ENCODE assay signal across 28 mouse cellular contexts in the genomic region with DNA sequence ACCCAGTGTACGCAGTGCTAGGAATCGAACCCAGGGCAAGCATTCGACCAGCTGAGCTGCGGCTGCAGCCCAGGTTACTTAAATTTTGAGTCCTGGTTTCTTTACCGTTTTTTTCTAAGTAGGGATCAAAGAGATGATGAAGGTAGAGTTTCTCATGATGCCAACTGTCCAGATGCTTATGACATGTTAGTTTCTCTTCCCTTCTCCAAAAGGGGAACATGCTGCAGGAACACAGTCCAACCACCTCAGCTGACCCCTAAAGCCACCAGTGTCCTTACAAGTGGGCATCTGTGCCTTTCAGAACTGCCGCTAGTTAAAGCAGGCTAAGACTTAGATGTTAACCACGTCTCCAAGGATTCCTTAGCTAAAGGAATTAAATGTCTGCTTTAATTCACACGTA. TPM values are rescaled to one million over a fixed set of nuclear protein-coding genes. Genes with fewer than 3 reads are reported as not detected.
DNase-seq lines count a peak whose midpoint lies in the region; ATAC-seq and TF ChIP-seq lines count a peak whose summit lies in the region.
"Had no signal": no experiment of that assay in that cellular context is flagged by ENCODE, and none has a peak within 500 bp of the region (broad histone marks: within the 10 kb centered on the region; RNA-seq: fewer than 3 reads in every experiment).

No protein-coding gene starts in this region.

- no peak for TF ChIP-seq POLR2A in lung, adult 2 months (IDR thresholded peaks at IDR 0.05; ENCODE audit: borderline replicate concordance, extremely low read depth, low read depth, low read length)

- peak; percentile 95 for DNase-seq in heart, adult 11 months
- DNase-seq in heart, adult 8-10 months (ENCODE audit: low spot score): no peak
- peak; percentile 19 for DNase-seq in lung, postnatal 25 days (ENCODE audit: low spot score)
- DNase-seq in lung, adult 2 months: no peak
- no peak for DNase-seq in layer of hippocampus, adult 11-12 months (ENCODE audit: low spot score)
- DNase-seq in left cerebral cortex, adult 18-20 months (ENCODE audit: low spot score in 2 of 2): no peak
- DNase-seq: adrenal gland, adult 8-10 months; adrenal gland, postnatal 25 days; B cell, adult 2 months; cerebellum, adult 18-20 months; cerebellum, adult 9-10 months; cerebellum, postnatal 14 days; forebrain, postnatal 0 days; gastrocnemius, adult 2 months; gastrocnemius, postnatal 14 days; heart, adult 2 months; heart, postnatal 10 days; heart, postnatal 4 days had no signal

- TF ChIP-seq CTCF in lung, adult 2 months (IDR thresholded peaks at IDR 0.05; ENCODE audit: insufficient read depth, low read length): no peak

- peak; percentile 86 for ATAC-seq in common myeloid progenitor, adult 5-6 weeks (replicated peaks; ENCODE audit: low read depth, poor library complexity, severe bottlenecking)
- ATAC-seq in megakaryocyte progenitor cell, adult 5-6 weeks (replicated peaks; ENCODE audit: poor library complexity): peak; percentile 86
- ATAC-seq: forebrain, embryonic 14.5 days; forebrain, postnatal 0 days; hindbrain, postnatal 0 days; inflammation-experienced regulatory T-cells, adult 6 months had no signal

- WGBS in lung, adult 2 months: 83% methylated on average over 8 of the region's 8 CpGs

- H3K4me1 ChIP-seq in lung, adult 2 months (ENCODE audit: control insufficient read depth, insufficient read depth, low read length): no peaks in the 10 kb centered on the region
- H3K4me1 ChIP-seq: embryonic facial prominence, embryonic 12.5 days; embryonic facial prominence, embryonic 15.5 days; heart, embryonic 12.5 days; heart, embryonic 15.5 days had no signal

- no peak overlapping the region for H3K4me3 ChIP-seq in lung, adult 2 months (replicated peaks; ENCODE audit: extremely low read depth, low read depth, low read length)
- H3K4me3 ChIP-seq: embryonic facial prominence, embryonic 12.5 days; embryonic facial prominence, embryonic 15.5 days; gastrocnemius, adult 2 months; heart, adult 2 months; heart, embryonic 12.5 days; heart, embryonic 15.5 days had no signal

RNA-seq across cellular contexts. Expression of gene Bmf, which starts 17.7 kb away (rescaled TPM):
- total RNA-seq in heart, adult 8-10 months (2022): 1 to 10 TPM; 2.8 to 9.8 (median 7.7) TPM
- polyA plus RNA-seq in lung, adult 2 months (2012; rRNA removed): 31.5 and 35.9 TPM in 2 replicates
- 0.37 and 0.44 TPM in 2 replicates for total RNA-seq in common myeloid progenitor, adult 5-6 weeks (2017)
- total RNA-seq in megakaryocyte progenitor cell, adult 5-6 weeks (2015): 0.20 and 0.56 TPM in 2 replicates
- total RNA-seq in megakaryocyte progenitor cell, adult 5-6 weeks (2017): 0.51 and 0.71 TPM in 2 replicates
- 1 to 10 TPM; 1.8 TPM for total RNA-seq in left cerebral cortex, adult 18-20 months (2021)
- polyA plus RNA-seq: G1E had no signal

RNA-seq across cellular contexts. Expression of gene Bub1b, which starts 30.8 kb away (rescaled TPM):
- total RNA-seq in heart, adult 8-10 months (2022): under 1 TPM; 0.56 to 0.94 (median 0.60) TPM
- polyA plus RNA-seq in lung, adult 2 months (2012; rRNA removed): 1.0 and 2.7 TPM in 2 replicates
- 103 and 106 TPM in 2 replicates for total RNA-seq in common myeloid progenitor, adult 5-6 weeks (2017)
- total RNA-seq in megakaryocyte progenitor cell, adult 5-6 weeks (2015): 38.1 and 42.7 TPM in 2 replicates
- total RNA-seq in megakaryocyte progenitor cell, adult 5-6 weeks (2017): 123 and 126 TPM in 2 replicates
- 1 to 10 TPM; 1.0 to 1.1 TPM for total RNA-seq in left cerebral cortex, adult 18-20 months (2021)

Comparison
In these comparisons a context has a peak if more than half of its experiments do, and no peak if none do; other contexts are left out.
1. DNase-seq: peak in heart, adult 11 months (single experiment) and lung, postnatal 25 days (single experiment); none in heart, adult 8-10 months (single experiment), lung, adult 2 months (single experiment), layer of hippocampus, adult 11-12 months (single experiment) and left cerebral cortex, adult 18-20 months (0 of 2).
2. RNA of gene Bub1b, which starts 30.8 kb away (total RNA-seq): 38.1 to 126 TPM in megakaryocyte progenitor cell, adult 5-6 weeks and 103 to 106 TPM in common myeloid progenitor, adult 5-6 weeks; 1.0 to 1.1 TPM in left cerebral cortex, adult 18-20 months and 0.56 to 0.94 TPM in heart, adult 8-10 months; every median in the first group is over 10 times any median in the second.